Mouse (Mus musculus): Measurements from ENCODE around the gene Fhl5. TPM values are rescaled to one million over a fixed set of nuclear protein-coding genes. Genes with fewer than 3 reads are reported as not detected.
"Not testable (repeated sequence)": the region's sequence is repeated elsewhere in the genome, so short reads cannot be mapped to it uniquely, and the experiment has no call there.

Gene Fhl5
- total RNA-seq (2021): 0.39 TPM in 1 of 2 replicates, not detected in the other
- long read RNA-seq: 0 reads

GRCm38 (mm10) chr4:25242776-25243175 lies at the start of gene Fhl5:
TSS of gene Fhl5 (minus strand) at chr4:25242876.
- no peak for DNase-seq

GRCm38 (mm10) chr4:25285002-25285401 lies 42.3 kb upstream of the Fhl5 start:
- DNase-seq: not testable (repeated sequence)

- peak; percentile 99 for DNase-seq
Measured at GRCm38 (mm10) chr4:25281671-25282038, 39.0 kb upstream of the Fhl5 start, which contains the start of gene Ufl1. TSS of gene Ufl1 (minus strand) at chr4:25281821.

DNA sequence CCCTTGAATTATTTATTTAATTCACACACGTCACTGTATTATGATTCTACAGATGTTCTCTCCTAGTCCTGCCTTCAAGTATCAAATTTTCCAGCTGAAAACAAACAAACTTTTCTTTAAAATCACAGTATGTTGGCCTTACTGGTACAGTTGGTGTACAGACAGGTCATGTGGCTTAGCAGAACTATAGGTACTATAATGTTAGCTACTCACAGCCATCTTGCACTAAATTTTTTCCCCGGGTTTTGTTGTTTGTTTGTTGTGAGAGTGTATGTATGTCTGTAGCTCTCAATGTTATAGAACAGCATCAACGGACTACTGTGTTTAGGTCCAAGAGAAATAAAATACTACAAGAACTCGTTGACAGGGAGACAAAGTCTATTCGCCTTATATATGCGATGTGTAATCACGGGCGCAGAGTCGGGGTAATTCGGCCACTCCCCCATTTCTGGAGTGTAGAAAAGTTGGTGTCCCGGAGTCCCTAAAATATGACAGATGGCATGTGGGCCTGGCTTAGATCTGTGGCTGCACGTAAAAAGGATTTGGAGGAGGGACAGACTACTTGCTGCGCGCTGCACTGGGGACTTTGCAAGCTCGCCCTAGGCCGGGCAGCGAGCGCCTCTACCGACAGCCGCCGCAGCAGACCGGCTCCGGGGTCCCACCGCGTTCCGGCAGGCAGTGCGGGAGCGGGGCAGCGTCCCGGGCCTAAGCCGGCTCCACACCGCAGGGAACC lies 38.4 kb upstream of the Fhl5 start:
- DNase-seq: no peak

GRCm38 (mm10) chr4:25272861-25273627 lies 30.4 kb upstream of the Fhl5 start:
- no peak for DNase-seq

- DNase-seq: no peak
Measured at GRCm38 (mm10) chr4:25271926-25272325, 29.2 kb upstream of the Fhl5 start.

- no peak for DNase-seq
Measured at GRCm38 (mm10) chr4:25267144-25267543, 24.5 kb upstream of the Fhl5 start.

GRCm38 (mm10) chr4:25257822-25258398 lies 15.2 kb upstream of the Fhl5 start:
- no peak for DNase-seq

DNA sequence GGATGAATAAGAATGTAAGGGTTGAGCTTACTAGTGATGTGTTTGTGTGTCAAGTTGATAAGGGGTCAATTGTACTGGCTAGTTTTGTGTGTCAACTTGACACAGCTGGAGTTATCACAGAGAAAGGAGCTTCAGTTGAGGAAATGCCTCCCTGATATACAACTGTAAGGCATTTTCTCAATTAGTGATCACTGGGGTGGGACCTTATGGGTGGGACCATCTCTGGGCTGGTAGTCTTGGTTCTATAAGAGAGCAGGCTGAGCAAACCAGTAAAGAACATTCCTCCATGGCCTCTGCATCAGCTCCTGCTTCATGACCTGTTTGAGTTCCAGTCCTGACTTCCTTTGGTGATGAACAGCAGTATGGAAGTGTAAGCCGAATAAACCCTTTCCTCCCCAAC lies 7.0 kb downstream of the Fhl5 start:
- DNase-seq: not testable (repeated sequence)

- not testable (repeated sequence) for DNase-seq
Measured at GRCm38 (mm10) chr4:25233767-25234166, 8.9 kb downstream of the Fhl5 start.

DNA sequence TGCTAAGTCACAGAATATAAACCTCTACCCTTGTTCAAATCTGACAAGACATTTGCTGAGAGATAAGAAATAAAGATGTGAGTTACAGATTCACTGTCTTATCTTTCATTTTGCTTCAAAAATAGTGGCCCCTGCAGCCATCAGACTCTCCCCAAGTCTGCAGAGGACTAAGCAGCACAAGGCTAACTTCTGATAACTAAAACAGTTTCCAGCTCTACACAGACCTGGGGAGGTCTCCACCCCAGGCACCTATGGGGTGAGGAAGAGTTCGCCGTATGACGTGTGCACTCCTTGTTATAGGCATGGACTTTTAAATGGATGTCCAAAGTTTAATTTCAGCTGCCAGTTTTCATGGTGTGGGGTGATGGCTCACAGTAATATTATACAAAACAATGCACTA lies 10.1 kb downstream of the Fhl5 start:
- DNase-seq: no peak

DNA sequence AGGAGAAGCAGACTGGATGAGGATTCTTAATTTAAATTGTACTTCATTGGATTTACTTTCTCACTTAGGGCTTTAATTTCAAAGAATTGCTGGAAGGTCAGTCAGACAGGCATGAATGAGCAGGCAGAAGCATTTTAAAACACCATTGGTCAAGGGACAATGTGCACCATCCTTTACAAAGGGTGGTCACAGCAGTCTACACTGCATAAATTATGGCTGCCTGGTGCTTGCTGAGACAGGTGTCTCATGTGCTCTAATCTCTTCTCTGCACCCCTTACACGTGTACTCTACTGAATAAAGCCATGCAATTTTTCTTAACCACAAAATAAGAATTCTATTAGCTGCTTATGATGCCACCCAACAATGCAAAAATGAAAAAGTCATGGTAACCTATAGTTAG lies 15.1 kb downstream of the Fhl5 start:
- no peak for DNase-seq

DNA sequence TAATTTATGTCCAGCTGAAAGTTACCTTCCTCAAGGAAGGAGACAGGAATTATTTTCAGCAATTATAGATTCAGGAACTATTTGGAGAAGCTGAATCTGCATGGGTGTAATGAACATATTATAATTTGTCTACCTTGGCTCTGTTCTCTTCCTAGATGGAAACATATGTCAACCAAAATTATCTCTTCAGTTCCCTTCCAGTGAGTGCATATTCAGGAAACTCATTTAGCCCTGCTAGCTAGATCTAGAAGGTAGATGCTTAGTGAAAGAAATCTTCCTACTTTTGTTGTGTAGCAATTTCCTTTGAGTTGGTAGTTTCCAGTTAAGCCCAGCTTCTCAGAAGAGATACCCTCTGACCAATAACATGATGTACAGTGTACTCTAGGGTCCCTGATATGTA lies 20.7 kb downstream of the Fhl5 start:
- no peak for DNase-seq

- no peak for DNase-seq
Measured at GRCm38 (mm10) chr4:25213451-25213850, 29.2 kb downstream of the Fhl5 start.

DNA sequence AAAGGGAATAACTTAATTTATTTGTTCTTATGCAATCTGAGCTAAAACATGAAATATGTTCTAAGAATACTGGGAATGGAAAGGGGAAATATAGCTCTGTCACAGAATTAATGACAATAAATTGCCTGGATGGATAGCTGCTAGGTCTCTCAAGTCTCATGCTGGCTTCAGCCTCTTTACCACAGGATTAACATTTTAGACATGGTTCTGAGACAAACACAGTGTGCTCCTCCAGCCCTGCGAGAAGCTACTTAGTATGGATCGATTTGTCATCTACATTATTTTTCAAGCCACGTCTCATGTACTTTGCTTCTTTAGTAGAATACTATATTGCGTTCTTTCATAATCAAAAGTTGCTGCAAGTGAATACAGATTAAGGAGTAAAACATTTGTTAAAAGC lies 36.5 kb downstream of the Fhl5 start:
- DNase-seq: no peak

GRCm38 (mm10) chr4:25197310-25197709 lies 45.4 kb downstream of the Fhl5 start:
- no peak for DNase-seq

DNA sequence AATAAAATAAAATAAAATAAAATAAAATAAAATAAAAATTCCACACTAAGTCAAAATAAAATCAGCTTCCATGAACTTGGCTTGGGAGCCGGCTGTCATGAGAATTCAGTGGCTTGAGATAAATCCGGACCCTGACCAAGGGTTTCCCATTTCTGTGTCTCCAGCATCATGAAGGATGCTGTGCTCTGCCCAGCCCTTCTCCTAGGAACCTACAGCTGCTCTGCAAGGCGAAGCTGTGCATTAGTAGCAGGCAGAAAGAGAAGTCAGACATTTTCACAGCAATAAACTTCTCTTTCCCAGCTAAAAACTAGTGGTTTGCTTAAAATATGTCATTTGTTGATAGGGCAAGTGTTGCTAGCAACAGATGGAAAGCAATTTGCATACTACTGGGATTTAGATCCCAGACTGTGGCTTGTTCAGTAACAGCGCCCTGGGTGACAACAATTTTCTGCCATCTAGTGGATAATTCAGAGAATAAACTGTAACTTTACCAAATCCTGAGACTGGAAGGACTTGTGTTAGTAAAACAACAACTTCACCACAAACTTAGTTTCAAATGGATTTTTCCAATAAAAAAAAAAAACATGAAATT lies 63.0 kb downstream of the Fhl5 start:
- DNase-seq: no peak

Other genes starting within 250 kb of the Fhl5 start
- gene Ufl1, start 38.9 kb upstream of the Fhl5 start, total RNA-seq (2021): 25.6 and 43.1 TPM in 2 replicates

Measured in adrenal gland, postnatal 25 days (tissue).